ENCODE assay signal across 10 mouse cellular contexts in the genomic region with DNA sequence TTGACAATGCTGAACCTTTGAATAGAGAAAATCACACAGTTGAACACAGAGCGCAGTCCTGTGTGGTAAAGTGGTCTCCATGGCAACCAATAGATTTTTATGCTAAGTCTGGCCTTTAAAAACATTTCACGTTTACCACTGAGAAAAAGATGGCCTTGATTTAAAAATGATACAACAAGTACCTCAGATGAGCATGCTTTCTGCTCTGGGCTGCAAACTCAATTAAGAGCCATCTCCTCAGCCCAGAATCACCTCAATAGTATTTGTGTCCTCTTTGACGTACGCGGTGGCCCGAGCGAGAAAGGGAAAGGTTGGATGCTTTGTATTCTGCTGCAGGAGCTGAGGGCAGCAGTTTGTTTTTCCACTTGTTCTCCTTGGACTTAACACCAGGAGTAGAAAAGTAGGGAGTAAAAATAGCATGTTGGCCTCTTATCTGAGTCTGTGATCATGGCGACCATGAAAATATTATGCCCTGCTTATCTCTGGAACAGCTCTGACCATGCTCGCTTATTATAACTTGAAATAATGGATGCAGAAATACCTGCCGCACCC.
DNase-seq lines count a peak whose midpoint lies in the region; ATAC-seq and TF ChIP-seq lines count a peak whose summit lies in the region.
"Had no signal": no experiment of that assay in that cellular context is flagged by ENCODE, and none has a peak within 500 bp of the region (broad histone marks: within the 10 kb centered on the region; RNA-seq: fewer than 3 reads in every experiment).

No protein-coding gene starts in this region.

- ATAC-seq in forebrain, embryonic 16.5 days: peak; percentile 85
- no peak for ATAC-seq in heart, embryonic 13.5 days (ENCODE audit: extremely low read depth, insufficient number of reproducible peaks, low FRiP score, low TSS enrichment)
- peak; percentile 87 for ATAC-seq in midbrain, embryonic 15.5 days (replicated peaks)
- no peak for ATAC-seq in granulocyte monocyte progenitor cell, adult 5-6 weeks (replicated peaks; ENCODE audit: poor library complexity, severe bottlenecking)
- ATAC-seq in liver, postnatal 0 days: no peak
- ATAC-seq: intestine, postnatal 0 days had no signal

- H3K4me3 ChIP-seq in forebrain, embryonic 16.5 days (replicated peaks; ENCODE audit: low read length): no peak overlapping the region
- H3K4me3 ChIP-seq in heart, embryonic 13.5 days: no peak overlapping the region
- H3K4me3 ChIP-seq in midbrain, embryonic 15.5 days: no peak overlapping the region
- H3K4me3 ChIP-seq in liver, postnatal 0 days (ENCODE audit: low read depth, low read length): no peak overlapping the region
- H3K4me3 ChIP-seq: lung, embryonic 15.5 days had no signal

- H3K9ac ChIP-seq in forebrain, embryonic 16.5 days (replicated peaks; ENCODE audit: low read depth, low read length): no peak overlapping the region
- H3K9ac ChIP-seq in heart, embryonic 13.5 days: no peak overlapping the region
- no peak overlapping the region for H3K9ac ChIP-seq in midbrain, embryonic 15.5 days
- no peak overlapping the region for H3K9ac ChIP-seq in liver, postnatal 0 days (replicated peaks)
- H3K9ac ChIP-seq: lung, embryonic 15.5 days had no signal

- no peaks in the 10 kb centered on the region for H3K36me3 ChIP-seq in forebrain, embryonic 16.5 days (ENCODE audit: control insufficient read depth, insufficient read depth)
- H3K36me3 ChIP-seq in heart, embryonic 13.5 days: no peaks in the 10 kb centered on the region
- H3K36me3 ChIP-seq in midbrain, embryonic 15.5 days (replicated peaks): no peaks in the 10 kb centered on the region
- H3K36me3 ChIP-seq in liver, postnatal 0 days (replicated peaks; ENCODE audit: insufficient read depth, low read length): no peaks in the 10 kb centered on the region
- H3K36me3 ChIP-seq: lung, embryonic 15.5 days had no signal

- no peaks in the 10 kb centered on the region for H3K27me3 ChIP-seq in forebrain, embryonic 16.5 days (replicated peaks; ENCODE audit: control insufficient read depth, insufficient read depth, low read length)
- H3K27me3 ChIP-seq in heart, embryonic 13.5 days (replicated peaks): no peaks in the 10 kb centered on the region
- H3K27me3 ChIP-seq in midbrain, embryonic 15.5 days (replicated peaks): no peaks in the 10 kb centered on the region
- H3K27me3 ChIP-seq in liver, postnatal 0 days (ENCODE audit: insufficient read depth, low read length): no peaks in the 10 kb centered on the region
- H3K27me3 ChIP-seq: lung, embryonic 15.5 days had no signal

- no peaks in the 10 kb centered on the region for H3K9me3 ChIP-seq in forebrain, embryonic 16.5 days (ENCODE audit: control insufficient read depth, low read length)
- H3K9me3 ChIP-seq in heart, embryonic 13.5 days: no peaks in the 10 kb centered on the region
- no peaks in the 10 kb centered on the region for H3K9me3 ChIP-seq in midbrain, embryonic 15.5 days
- no peaks in the 10 kb centered on the region for H3K9me3 ChIP-seq in liver, postnatal 0 days (ENCODE audit: low read length)
- H3K9me3 ChIP-seq: lung, embryonic 15.5 days had no signal

- no peak for TF ChIP-seq CTCF in liver, postnatal 0 days (IDR thresholded peaks at IDR 0.05; ENCODE audit: low read depth)

- DNase-seq in layer of hippocampus, postnatal 14 days (ENCODE audit: low spot score in 2 of 2): peak; percentile 37 to 42
- no peak for DNase-seq in layer of hippocampus, postnatal 36 days
- DNase-seq in gastrocnemius, adult 8-10 months (ENCODE audit: low spot score in 2 of 2): no peak
- DNase-seq in liver, postnatal 0 days: no peak

- peaks cover 12% of the 10 kb centered on the region for H3K4me1 ChIP-seq in forebrain, embryonic 16.5 days (replicated peaks; ENCODE audit: control insufficient read depth, insufficient read depth, low read length)
- H3K4me1 ChIP-seq in heart, embryonic 13.5 days: peaks cover 36% of the 10 kb centered on the region
- H3K4me1 ChIP-seq in midbrain, embryonic 15.5 days: peaks cover 21% of the 10 kb centered on the region
- H3K4me1 ChIP-seq in liver, postnatal 0 days (ENCODE audit: insufficient read depth): no peaks in the 10 kb centered on the region

- no peak overlapping the region for H3K4me2 ChIP-seq in forebrain, embryonic 16.5 days (ENCODE audit: low read length)
- H3K4me2 ChIP-seq in heart, embryonic 13.5 days: peak overlapping the region; percentile 12; the same call in 1 of the 2 replicates
- H3K4me2 ChIP-seq in midbrain, embryonic 15.5 days: no peak overlapping the region
- no peak overlapping the region for H3K4me2 ChIP-seq in liver, postnatal 0 days (ENCODE audit: low read depth, low read length)
- H3K4me2 ChIP-seq: lung, embryonic 15.5 days had no signal

- no peak overlapping the region for H3K27ac ChIP-seq in forebrain, embryonic 16.5 days (ENCODE audit: low read length)
- H3K27ac ChIP-seq in heart, embryonic 13.5 days (replicated peaks): peak overlapping the region; percentile 40
- H3K27ac ChIP-seq in midbrain, embryonic 15.5 days: peak overlapping the region; percentile 65
- H3K27ac ChIP-seq in liver, postnatal 0 days (ENCODE audit: low read depth): no peak overlapping the region
- H3K27ac ChIP-seq: lung, embryonic 15.5 days had no signal

- WGBS in forebrain, embryonic 16.5 days: 49% methylated on average over 10 of the region's 10 CpGs
- WGBS in heart, embryonic 13.5 days: 53% methylated on average over 10 of the region's 10 CpGs
- WGBS in midbrain, embryonic 15.5 days: 54% methylated on average over 10 of the region's 10 CpGs
- 84% methylated on average over 10 of the region's 10 CpGs for WGBS in liver, postnatal 0 days (ENCODE audit: insufficient replicate concordance)

- TF ChIP-seq EP300 in liver, postnatal 0 days (IDR thresholded peaks at IDR 0.05; ENCODE audit: low read depth): no peak

Comparison
In these comparisons a context has a peak if more than half of its experiments do, and no peak if none do; other contexts are left out.
1. DNase-seq: peak in layer of hippocampus, postnatal 14 days (2 of 2); none in layer of hippocampus, postnatal 36 days (0 of 2), gastrocnemius, adult 8-10 months (0 of 2) and liver, postnatal 0 days (single experiment).
2. ATAC-seq: peak in forebrain, embryonic 16.5 days (single experiment) and midbrain, embryonic 15.5 days (single experiment); none in heart, embryonic 13.5 days (single experiment), granulocyte monocyte progenitor cell, adult 5-6 weeks (single experiment) and liver, postnatal 0 days (single experiment).
3. H3K27ac ChIP-seq: peak in heart, embryonic 13.5 days (single experiment) and midbrain, embryonic 15.5 days (single experiment); none in forebrain, embryonic 16.5 days (single experiment) and liver, postnatal 0 days (single experiment).